Mouse (Mus musculus) embryonic facial prominence, embryonic 14.5 days (tissue): ENCODE measurements around the gene Afg1l. TPM values are rescaled to one million over a fixed set of nuclear protein-coding genes. Genes with fewer than 3 reads are reported as not detected.

ENCODE experiments used
- ATAC-seq: fragments of 200-750 bp; cut with Nextera tagmentation; 2 replicates; pipeline ENCODE4 v1.8.0; 2017; ENCODE audit warnings: low read depth, moderate number of reproducible peaks, moderate TSS enrichment
- DNase-seq: peaks from one replicate; pipeline ENCODE4 v3.0.0-alpha.2; 2015; ENCODE audit warnings: low spot score
- H3K27ac ChIP-seq: fragments of 300-500 bp; sonication (generic); replicated peaks from 2 replicates; pipeline ENCODE4 v1.5.1; 2014; ENCODE audit warnings: low read depth, mild to moderate bottlenecking, low read length, moderate library complexity
- H3K27me3 ChIP-seq: fragments of 300-500 bp; sonication (generic); replicated peaks from 2 replicates; pipeline ENCODE4 v1.6.1; 2014; ENCODE audit warnings: low read length; ENCODE audit not compliant: control insufficient read depth, insufficient read depth
- H3K36me3 ChIP-seq: fragments of 300-500 bp; sonication (generic); 2 replicates; pipeline ENCODE4 v1.6.1; 2014; ENCODE audit warnings: low read length, mixed read lengths; ENCODE audit not compliant: control insufficient read depth, insufficient read depth
- H3K4me1 ChIP-seq: fragments of 300-500 bp; sonication (generic); 2 replicates; pipeline ENCODE4 v1.6.1; 2014; ENCODE audit warnings: antibody characterized with exemption, low read length; ENCODE audit not compliant: control insufficient read depth, insufficient read depth
- H3K4me2 ChIP-seq: fragments of 300-500 bp; sonication (generic); 2 replicates; pipeline ENCODE4 v1.6.1; 2014; ENCODE audit warnings: low read depth, mild to moderate bottlenecking, low read length, moderate library complexity, mixed read lengths
- H3K4me3 ChIP-seq: fragments of 300-500 bp; sonication (generic); 2 replicates; pipeline ENCODE4 v1.5.1; 2014; ENCODE audit warnings: low read depth, mild to moderate bottlenecking, low read length
- H3K9ac ChIP-seq: fragments of 300-500 bp; sonication (generic); 2 replicates; pipeline ENCODE4 v1.6.1; 2014; ENCODE audit warnings: low read depth, mild to moderate bottlenecking, low read length, moderate library complexity, mixed read lengths
- H3K9me3 ChIP-seq: fragments of 300-500 bp; sonication (generic); 2 replicates; pipeline ENCODE4 v1.6.1; 2016; ENCODE audit warnings: low read length; ENCODE audit not compliant: control insufficient read depth
- WGBS: fragments of 180-500 bp; shearing (Covaris S2); extraction: QIAGEN DNeasy Blood & Tissue Kit; methylation state at CpG from one replicate; pipeline ENCODE4 v1.1.7; 2014; 5-methylcytosine and 5-hydroxymethylcytosine counted together
- polyA plus RNA-seq: library from polyadenylated mRNA; unstranded; fragments of >200 nt; fragmentation: Nextera tagmentation; extraction: Ambion mirVana; gene quantifications from 2 replicates; pipeline ENCODE4 v1.2.1, GENCODE M21; 2014

The Afg1l gene
- polyA plus RNA-seq, 1 experiment from 2014 or later: 6.8 TPM

- WGBS: 93% methylated on average over 11 of the region's 11 CpGs
- ATAC-seq (no peak), DNase-seq (no peak)
- Histone ChIP-seq H3K27ac (no peak overlapping the region), H3K4me3 (no peak overlapping the region), H3K9ac (no peak overlapping the region), H3K36me3 (peaks cover 37% of the 10 kb centered on the region), H3K4me2 (no peak overlapping the region), H3K4me1 (no peaks in the 10 kb centered on the region), H3K27me3 (no peaks in the 10 kb centered on the region), H3K9me3 (no peaks in the 10 kb centered on the region)
These were observed 213.2 kb downstream of the Afg1l start for GRCm38 (mm10) chr10:42265021-42265689.

- Histone ChIP-seq H3K36me3 (peaks cover 46% of the 10 kb centered on the region), H3K9me3 (no peaks in the 10 kb centered on the region), H3K9ac (no peak overlapping the region), H3K27me3 (no peaks in the 10 kb centered on the region), H3K4me2 (no peak overlapping the region), H3K27ac (no peak overlapping the region), H3K4me1 (no peaks in the 10 kb centered on the region), H3K4me3 (no peak overlapping the region)
- ATAC-seq (no peak), DNase-seq (no peak)
- 80% methylated on average over 5 of the region's 5 CpGs for WGBS
These were observed 214.2 kb downstream of the Afg1l start for GRCm38 (mm10) chr10:42264195-42264594.

GRCm38 (mm10) chr10:42263701-42264100 lies 214.7 kb downstream of the Afg1l start:
- no peak overlapping the region for H3K4me2 ChIP-seq
- no peaks in the 10 kb centered on the region for H3K9me3 ChIP-seq
- ATAC-seq (no peak), DNase-seq (no peak)
- no peak overlapping the region for H3K4me3 ChIP-seq
- no peaks in the 10 kb centered on the region for H3K4me1 ChIP-seq
- 54% methylated on average over 8 of the region's 8 CpGs for WGBS
- no peak overlapping the region for H3K9ac ChIP-seq
- no peak overlapping the region for H3K27ac ChIP-seq
- peaks cover 46% of the 10 kb centered on the region for H3K36me3 ChIP-seq
- no peaks in the 10 kb centered on the region for H3K27me3 ChIP-seq

Other genes starting within 250 kb of the Afg1l start
- 10.4 and 12.3 TPM in 2 replicates for gene Foxo3, start 201.8 kb downstream of the Afg1l start, polyA plus RNA-seq
- gene Snx3, start 23.5 kb upstream of the Afg1l start, polyA plus RNA-seq: 326 TPM in 2 replicates
- 1.4 and 1.8 TPM in 2 replicates for gene Nr2e1, start 105.1 kb upstream of the Afg1l start, polyA plus RNA-seq
- 13.0 and 13.8 TPM in 2 replicates for gene Ostm1, start 105.3 kb upstream of the Afg1l start, polyA plus RNA-seq